Mouse (Mus musculus) midbrain, postnatal 0 days (tissue): Measurements from ENCODE around the gene Ms4a15. TPM values are rescaled to one million over a fixed set of nuclear protein-coding genes. Genes with fewer than 3 reads are reported as not detected.
A peak's percentile ranks its signal among the peaks of the same experiment; 100 is the strongest.

ENCODE experiments used
- ATAC-seq: fragments of 200-750 bp; cut with Nextera tagmentation; 2 replicates; pipeline ENCODE4 v1.8.0; 2017; ENCODE audit warnings: moderate number of reproducible peaks, mild to moderate bottlenecking, moderate TSS enrichment, moderate library complexity; ENCODE audit not compliant: low FRiP score
- DNase-seq: peaks from one replicate; pipeline ENCODE4 v3.0.0-alpha.2; 2015; ENCODE audit warnings: low spot score
- H3K27ac ChIP-seq: fragments of 300-500 bp; sonication (generic); 2 replicates; pipeline ENCODE4 v1.5.1; 2014; ENCODE audit warnings: low read depth, mild to moderate bottlenecking, low read length, mixed read lengths
- H3K27me3 ChIP-seq: fragments of 300-500 bp; sonication (generic); 2 replicates; pipeline ENCODE4 v1.6.1; 2014; ENCODE audit warnings: low read length, control low read depth, mixed read lengths; ENCODE audit not compliant: insufficient read depth
- H3K36me3 ChIP-seq: fragments of 300-500 bp; sonication (generic); 2 replicates; pipeline ENCODE4 v1.6.1; 2014; ENCODE audit warnings: low read length, control low read depth, mixed read lengths; ENCODE audit not compliant: insufficient read depth
- H3K4me1 ChIP-seq: fragments of 300-500 bp; sonication (generic); 2 replicates; pipeline ENCODE4 v1.6.1; 2014; ENCODE audit warnings: mild to moderate bottlenecking, control low read depth, antibody characterized with exemption, low read length, mixed read lengths; ENCODE audit not compliant: insufficient read depth
- H3K4me2 ChIP-seq: fragments of 300-500 bp; sonication (generic); 2 replicates; pipeline ENCODE4 v1.6.1; 2014; ENCODE audit warnings: low read depth, mild to moderate bottlenecking, low read length, mixed read lengths; ENCODE audit not compliant: poor library complexity, severe bottlenecking
- H3K4me3 ChIP-seq: fragments of 300-500 bp; sonication (generic); 2 replicates; pipeline ENCODE4 v1.5.1; 2014; ENCODE audit warnings: low read depth, mild to moderate bottlenecking, low read length, moderate library complexity
- H3K9ac ChIP-seq: fragments of 300-500 bp; sonication (generic); replicated peaks from 2 replicates; pipeline ENCODE4 v1.6.1; 2014; ENCODE audit warnings: mild to moderate bottlenecking, low read length, moderate library complexity, mixed read lengths; ENCODE audit not compliant: poor library complexity, severe bottlenecking
- H3K9me3 ChIP-seq: fragments of 300-500 bp; sonication (generic); 2 replicates; pipeline ENCODE4 v1.6.1; 2016; ENCODE audit warnings: low read length, control low read depth
- CTCF ChIP-seq: IDR thresholded peaks from 2 replicates; pipeline ENCODE4 v1.5.1; 2016; ENCODE audit warnings: antibody characterized with exemption, mild to moderate bottlenecking
- WGBS: fragments of 180-500 bp; shearing (Covaris S2); extraction: QIAGEN DNeasy Blood & Tissue Kit; methylation state at CpG from one replicate; pipeline ENCODE4 v1.1.7; 2014; 5-methylcytosine and 5-hydroxymethylcytosine counted together
- polyA plus RNA-seq: library from polyadenylated mRNA; unstranded; fragments of >200 nt; fragmentation: Nextera tagmentation; extraction: Ambion mirVana; gene quantifications from 2 replicates; pipeline ENCODE4 v1.2.1, GENCODE M21; 2015
- total RNA-seq: library from RNA; depleted of rRNA; stranded (reverse); fragments of >200 nt; gene quantifications from 2 replicates; pipeline ENCODE4 v1.2.3, GENCODE M21; 2014; rRNA removed

The Ms4a15 gene
- total and polyA plus RNA-seq, 2 experiments from 2014 or later, result 0.09 TPM; not detected in 1

- TF ChIP-seq CTCF, result peak; percentile 34; the same call in 1 of the 2 replicates
- Histone ChIP-seq H3K36me3 (no peaks in the 10 kb centered on the region), H3K4me1 (peaks cover 2% of the 10 kb centered on the region; the same call in 1 of the 2 replicates), H3K9ac (no peak overlapping the region), H3K27ac (no peak overlapping the region), H3K27me3 (no peaks in the 10 kb centered on the region), H3K9me3 (no peaks in the 10 kb centered on the region), H3K4me3 (no peak overlapping the region), H3K4me2 (no peak overlapping the region)
- 84% methylated on average over 5 of the region's 5 CpGs for WGBS
- ATAC-seq, result no peak
- no peak for DNase-seq
These were observed 57.0 kb downstream of the Ms4a15 start for GRCm38 (mm10) chr19:10936077-10936476.

GRCm38 (mm10) chr19:10935029-10935428 lies 58.0 kb downstream of the Ms4a15 start:
- H3K9me3 ChIP-seq, result no peaks in the 10 kb centered on the region
- H3K36me3 ChIP-seq, result no peaks in the 10 kb centered on the region
- H3K9ac ChIP-seq, result no peak overlapping the region
- H3K27me3 ChIP-seq, result no peaks in the 10 kb centered on the region
- no peak for TF ChIP-seq CTCF
- no peak overlapping the region for H3K27ac ChIP-seq
- ATAC-seq, result no peak
- H3K4me2 ChIP-seq, result no peak overlapping the region
- H3K4me1 ChIP-seq, result no peaks in the 10 kb centered on the region
- DNase-seq, result no peak
- H3K4me3 ChIP-seq, result no peak overlapping the region
- 19% methylated on average over 5 of the region's 5 CpGs for WGBS

DNA sequence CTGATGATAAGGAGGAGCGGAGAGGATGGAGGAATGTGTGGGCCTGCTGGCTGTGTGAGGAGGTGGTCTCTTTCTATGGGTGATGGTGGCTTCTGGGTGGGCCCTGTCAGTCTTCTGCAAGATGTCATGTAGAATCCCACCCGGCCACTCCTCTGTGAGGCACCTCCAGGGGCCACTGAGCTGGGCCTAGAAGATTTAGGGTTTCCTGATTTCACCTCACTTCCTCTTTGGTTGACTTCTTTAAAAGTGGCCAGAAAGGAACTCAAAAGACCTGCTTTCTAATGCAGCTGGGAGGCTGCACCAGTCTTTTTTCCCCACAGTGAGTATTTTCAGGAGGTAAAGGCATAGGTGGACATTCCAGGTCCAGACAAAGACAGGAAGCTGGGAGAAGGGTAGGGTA lies 62.4 kb downstream of the Ms4a15 start:
- ATAC-seq, result no peak
- Histone ChIP-seq H3K4me3 (no peak overlapping the region), H3K9me3 (no peaks in the 10 kb centered on the region), H3K4me2 (no peak overlapping the region), H3K36me3 (no peaks in the 10 kb centered on the region), H3K9ac (no peak overlapping the region), H3K27me3 (no peaks in the 10 kb centered on the region), H3K4me1 (no peaks in the 10 kb centered on the region), H3K27ac (no peak overlapping the region)
- no peak for TF ChIP-seq CTCF
- WGBS, result 83% methylated on average over 2 of the region's 2 CpGs
- DNase-seq, result no peak

Other genes starting within 250 kb of the Ms4a15 start
- not detected in 2 replicates for gene Cd6, start 163.2 kb downstream of the Ms4a15 start, total RNA-seq
- gene Cd6, start 163.2 kb downstream of the Ms4a15 start, polyA plus RNA-seq, result 0.22 TPM in 1 of 2 replicates, not detected in the other
- gene Slc15a3, start 153.5 kb downstream of the Ms4a15 start, total RNA-seq, result 1.3 and 1.7 TPM in 2 replicates
- 0.33 and 0.56 TPM in 2 replicates for gene Slc15a3, start 153.5 kb downstream of the Ms4a15 start, polyA plus RNA-seq
- gene Tmem132a, start 123.3 kb downstream of the Ms4a15 start, total RNA-seq, result 403 and 429 TPM in 2 replicates
- 207 and 213 TPM in 2 replicates for gene Tmem132a, start 123.3 kb downstream of the Ms4a15 start, polyA plus RNA-seq
- gene Tmem109, start 111.2 kb downstream of the Ms4a15 start, total RNA-seq, result 21.3 and 22.9 TPM in 2 replicates
- gene Tmem109, start 111.2 kb downstream of the Ms4a15 start, polyA plus RNA-seq, result 39.2 and 39.3 TPM in 2 replicates
- 281 and 298 TPM in 2 replicates for gene Prpf19, start 98.0 kb downstream of the Ms4a15 start, total RNA-seq
- 37.8 and 38.1 TPM in 2 replicates for gene Prpf19, start 98.0 kb downstream of the Ms4a15 start, polyA plus RNA-seq
- gene Zp1, start 72.6 kb downstream of the Ms4a15 start, total RNA-seq, result 0.14 and 0.82 TPM in 2 replicates
- 0.98 and 1.4 TPM in 2 replicates for gene Zp1, start 72.6 kb downstream of the Ms4a15 start, polyA plus RNA-seq
- gene Ptgdr2, start 56.1 kb downstream of the Ms4a15 start, total RNA-seq, result 1.0 and 1.4 TPM in 2 replicates
- gene Ptgdr2, start 56.1 kb downstream of the Ms4a15 start, polyA plus RNA-seq, result 0.09 and 0.16 TPM in 2 replicates
- 6.5 and 6.7 TPM in 2 replicates for gene Ccdc86, start 44.0 kb downstream of the Ms4a15 start, total RNA-seq
- 13.1 and 13.5 TPM in 2 replicates for gene Ccdc86, start 44.0 kb downstream of the Ms4a15 start, polyA plus RNA-seq
- gene Ms4a10, start 18.6 kb downstream of the Ms4a15 start, total RNA-seq, result not detected in 2 replicates
- gene Ms4a10, start 18.6 kb downstream of the Ms4a15 start, polyA plus RNA-seq, result not detected in 2 replicates
- gene Ms4a18, start 24.8 kb upstream of the Ms4a15 start, total RNA-seq, result not detected in 2 replicates
- gene Ms4a18, start 24.8 kb upstream of the Ms4a15 start, polyA plus RNA-seq, result not detected in 2 replicates
- not detected in 2 replicates for gene Ms4a8a, start 87.9 kb upstream of the Ms4a15 start, total RNA-seq
- not detected in 2 replicates for gene Ms4a8a, start 87.9 kb upstream of the Ms4a15 start, polyA plus RNA-seq
- not detected in 2 replicates for gene 1700017D01Rik, start 137.6 kb upstream of the Ms4a15 start, total RNA-seq
- not detected in 2 replicates for gene 1700017D01Rik, start 137.6 kb upstream of the Ms4a15 start, polyA plus RNA-seq
- not detected in 2 replicates for gene 1700025F22Rik, start 172.1 kb upstream of the Ms4a15 start, total RNA-seq
- not detected in 2 replicates for gene 1700025F22Rik, start 172.1 kb upstream of the Ms4a15 start, polyA plus RNA-seq
- gene Ms4a13, start 203.5 kb upstream of the Ms4a15 start, total RNA-seq, result not detected in 2 replicates
- not detected in 2 replicates for gene Ms4a13, start 203.5 kb upstream of the Ms4a15 start, polyA plus RNA-seq
- not detected in 2 replicates for gene Ms4a12, start 239.2 kb upstream of the Ms4a15 start, total RNA-seq
- gene Ms4a12, start 239.2 kb upstream of the Ms4a15 start, polyA plus RNA-seq, result not detected in 2 replicates